Mouse (Mus musculus): ENCODE measurements around the gene Mettl7a3. TPM values are rescaled to one million over a fixed set of nuclear protein-coding genes. Genes with fewer than 3 reads are reported as not detected.

Gene Mettl7a3
- polyA plus RNA-seq (2012; rRNA removed) (0.55 and 0.60 TPM in 2 replicates), polyA plus RNA-seq (2014; fragmentation: Nextera tagmentation; extraction: Ambion mirVana) (0.64 and 0.70 TPM in 2 replicates)

DNA sequence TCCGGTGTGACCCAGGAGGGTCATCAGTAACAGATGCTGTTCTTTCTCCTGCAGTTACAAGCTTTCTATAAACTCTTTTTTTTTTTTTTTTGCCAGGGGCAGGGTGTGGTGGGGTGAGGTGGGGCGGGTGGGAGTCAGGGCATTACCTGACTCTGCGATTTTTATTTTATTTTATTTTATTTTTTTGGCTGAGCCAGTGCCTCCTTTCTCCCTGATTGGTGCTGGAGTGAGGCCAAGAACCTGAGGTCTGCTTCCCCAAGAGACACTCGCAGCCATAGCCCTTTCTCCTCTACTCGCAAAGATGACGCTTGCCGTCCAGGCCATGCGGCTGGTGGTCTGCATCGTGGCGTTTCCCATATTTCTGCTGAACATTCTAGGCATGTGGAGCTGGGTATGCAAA is at the start of gene Mettl7a3:
Mettl7a3 (plus strand) TSS at position 301 of the 400 bp plus-strand sequence.
- TF ChIP-seq POLR2A (IDR thresholded peaks at IDR 0.05; ENCODE audit: borderline replicate concordance, extremely low read depth, insufficient read depth, insufficient read length) = no peak
- no peak for ATAC-seq (ENCODE audit: low FRiP score, low read depth)
- H3K27me3 ChIP-seq (ENCODE audit: control insufficient read depth, insufficient read depth, low read length) = no peaks in the 10 kb centered on the region
- no peaks in the 10 kb centered on the region for H3K36me3 ChIP-seq (ENCODE audit: control insufficient read depth, insufficient read depth, low read length)
- no peak for DNase-seq (ENCODE audit: low spot score)
- 40% methylated on average over 10 of the region's 10 CpGs for WGBS
- H3K4me1 ChIP-seq (ENCODE audit: control insufficient read depth, insufficient read depth, low read length) = no peaks in the 10 kb centered on the region
- H3K9ac ChIP-seq (ENCODE audit: low read depth, low read length, severe bottlenecking) = no peak within 1 kb of the TSS
- H3K4me3 ChIP-seq (replicated peaks; ENCODE audit: low read length) = no peak within 1 kb of the TSS
- no peak within 1 kb of the TSS for H3K4me2 ChIP-seq (replicated peaks; ENCODE audit: low read depth, low read length, severe bottlenecking)
- no peaks in the 10 kb centered on the region for H3K9me3 ChIP-seq (ENCODE audit: control insufficient read depth, low read length)
- no peak within 1 kb of the TSS for H3K27ac ChIP-seq (replicated peaks; ENCODE audit: low read depth, low read length)

DNA sequence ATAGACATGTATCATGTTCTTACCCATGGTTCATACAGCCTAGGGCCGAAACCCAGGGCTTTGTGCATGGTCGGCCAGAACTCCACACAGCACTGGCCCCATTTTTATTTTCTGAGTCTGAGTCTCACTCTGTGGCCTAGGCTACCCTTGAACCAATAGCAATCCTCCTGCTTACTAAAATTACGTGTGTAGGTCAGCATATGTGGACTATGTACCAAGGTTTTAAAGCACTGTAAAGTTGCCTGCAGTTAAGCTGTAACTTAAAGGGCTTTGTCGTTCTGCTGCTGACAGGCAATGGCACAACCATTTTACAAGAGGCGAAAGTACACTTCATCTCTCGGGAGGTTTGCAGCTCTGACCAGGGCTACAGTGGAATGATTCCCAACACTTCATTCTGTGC is 45.7 kb upstream of the Mettl7a3 start:
- no peak overlapping the region for H3K9ac ChIP-seq (ENCODE audit: low read depth, low read length, severe bottlenecking)
- H3K27ac ChIP-seq (replicated peaks; ENCODE audit: low read depth, low read length) = no peak overlapping the region
- no peaks in the 10 kb centered on the region for H3K9me3 ChIP-seq (ENCODE audit: control insufficient read depth, low read length)
- H3K4me3 ChIP-seq (replicated peaks; ENCODE audit: low read length) = no peak overlapping the region
- no peaks in the 10 kb centered on the region for H3K4me1 ChIP-seq (ENCODE audit: control insufficient read depth, insufficient read depth, low read length)
- H3K27me3 ChIP-seq (ENCODE audit: control insufficient read depth, insufficient read depth, low read length) = no peaks in the 10 kb centered on the region
- TF ChIP-seq POLR2A (IDR thresholded peaks at IDR 0.05; ENCODE audit: borderline replicate concordance, extremely low read depth, insufficient read depth, insufficient read length) = no peak
- no peak for DNase-seq (ENCODE audit: low spot score)
- no peak overlapping the region for H3K4me2 ChIP-seq (replicated peaks; ENCODE audit: low read depth, low read length, severe bottlenecking)
- whole genome bisulfite sequencing = 74% methylated on average over 6 of the region's 6 CpGs
- ATAC-seq (ENCODE audit: low FRiP score, low read depth) = no peak
- H3K36me3 ChIP-seq (ENCODE audit: control insufficient read depth, insufficient read depth, low read length) = no peaks in the 10 kb centered on the region

DNA sequence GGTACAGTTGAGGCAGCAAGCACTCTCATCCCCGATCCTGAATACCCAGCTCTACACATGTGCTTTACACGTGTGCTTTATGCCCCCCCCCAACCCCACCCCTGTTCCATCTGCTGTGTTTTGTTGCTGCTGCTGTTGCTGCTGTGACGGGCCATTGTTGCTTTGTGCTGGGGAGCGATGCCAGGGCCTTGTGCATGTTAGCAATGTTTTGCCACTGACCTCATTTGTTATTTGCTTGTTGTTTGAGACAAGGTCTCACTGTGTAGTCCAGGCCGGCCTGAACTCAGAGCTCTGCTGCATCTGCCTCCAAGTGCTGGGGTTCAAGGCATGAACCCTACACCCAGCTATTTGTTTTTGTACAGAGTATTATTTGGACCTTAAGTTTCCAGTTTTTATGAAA is 43.9 kb upstream of the Mettl7a3 start:
- H3K36me3 ChIP-seq (ENCODE audit: control insufficient read depth, insufficient read depth, low read length) = no peaks in the 10 kb centered on the region
- no peaks in the 10 kb centered on the region for H3K9me3 ChIP-seq (ENCODE audit: control insufficient read depth, low read length)
- H3K27me3 ChIP-seq (ENCODE audit: control insufficient read depth, insufficient read depth, low read length) = no peaks in the 10 kb centered on the region
- no peak for ATAC-seq (ENCODE audit: low FRiP score, low read depth)
- no peak overlapping the region for H3K27ac ChIP-seq (replicated peaks; ENCODE audit: low read depth, low read length)
- H3K4me2 ChIP-seq (replicated peaks; ENCODE audit: low read depth, low read length, severe bottlenecking) = no peak overlapping the region
- no peaks in the 10 kb centered on the region for H3K4me1 ChIP-seq (ENCODE audit: control insufficient read depth, insufficient read depth, low read length)
- H3K4me3 ChIP-seq (replicated peaks; ENCODE audit: low read length) = no peak overlapping the region
- no peak overlapping the region for H3K9ac ChIP-seq (ENCODE audit: low read depth, low read length, severe bottlenecking)
- 76% methylated on average over 5 of the region's 5 CpGs for WGBS
- no peak for TF ChIP-seq POLR2A (IDR thresholded peaks at IDR 0.05; ENCODE audit: borderline replicate concordance, extremely low read depth, insufficient read depth, insufficient read length)
- DNase-seq (ENCODE audit: low spot score) = no peak

DNA sequence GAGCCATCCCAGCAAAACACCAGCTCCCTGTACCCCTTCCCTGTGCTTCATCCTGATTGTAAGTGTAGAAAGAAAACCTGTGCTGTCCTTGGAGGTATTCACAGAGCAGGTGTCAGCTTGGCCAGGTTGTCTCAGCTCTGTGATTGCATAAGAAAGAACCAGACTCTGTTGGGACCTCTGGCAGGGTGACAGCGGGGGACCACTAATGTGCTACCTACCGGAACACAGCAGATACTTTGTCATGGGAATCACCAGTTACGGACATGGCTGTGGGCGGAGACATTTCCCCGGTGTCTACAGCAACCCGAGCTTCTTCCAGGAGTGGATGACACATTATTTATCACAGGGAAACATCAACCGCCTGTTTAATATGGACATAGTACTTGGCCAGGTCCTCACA is 42.4 kb upstream of the Mettl7a3 start:
- H3K4me1 ChIP-seq (ENCODE audit: control insufficient read depth, insufficient read depth, low read length) = no peaks in the 10 kb centered on the region
- DNase-seq (ENCODE audit: low spot score) (no peak), ATAC-seq (ENCODE audit: low FRiP score, low read depth) (no peak)
- no peak overlapping the region for H3K9ac ChIP-seq (ENCODE audit: low read depth, low read length, severe bottlenecking)
- H3K27me3 ChIP-seq (ENCODE audit: control insufficient read depth, insufficient read depth, low read length) = no peaks in the 10 kb centered on the region
- H3K36me3 ChIP-seq (ENCODE audit: control insufficient read depth, insufficient read depth, low read length) = no peaks in the 10 kb centered on the region
- H3K27ac ChIP-seq (replicated peaks; ENCODE audit: low read depth, low read length) = no peak overlapping the region
- H3K4me2 ChIP-seq (replicated peaks; ENCODE audit: low read depth, low read length, severe bottlenecking) = no peak overlapping the region
- H3K9me3 ChIP-seq (ENCODE audit: control insufficient read depth, low read length) = no peaks in the 10 kb centered on the region
- 65% methylated on average over 7 of the region's 7 CpGs for WGBS
- no peak overlapping the region for H3K4me3 ChIP-seq (replicated peaks; ENCODE audit: low read length)
- TF ChIP-seq POLR2A (IDR thresholded peaks at IDR 0.05; ENCODE audit: borderline replicate concordance, extremely low read depth, insufficient read depth, insufficient read length) = no peak

DNA sequence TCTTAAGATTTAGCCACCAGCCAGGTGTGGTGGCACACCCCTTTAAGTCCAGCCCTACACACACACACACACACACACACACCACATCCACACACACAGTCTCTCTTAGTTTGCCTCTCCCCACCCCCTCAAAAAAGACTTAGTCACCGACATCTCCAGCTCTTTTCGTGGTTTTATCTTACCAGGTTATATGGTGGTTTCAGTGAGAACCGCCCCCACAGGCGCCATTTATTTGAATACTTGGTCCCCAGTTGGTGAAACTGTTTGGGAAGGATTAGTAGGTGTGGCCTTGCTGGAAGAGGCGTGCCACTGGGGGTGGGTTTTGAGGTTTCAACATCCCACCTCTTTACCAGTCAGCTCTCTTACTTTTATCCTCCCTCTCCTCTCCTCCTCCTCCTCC is 36.9 kb upstream of the Mettl7a3 start:
- ATAC-seq (ENCODE audit: low FRiP score, low read depth) = no peak
- H3K27me3 ChIP-seq (ENCODE audit: control insufficient read depth, insufficient read depth, low read length) = no peaks in the 10 kb centered on the region

GRCm38 (mm10) chr15:100300499-100300898 is 34.2 kb upstream of the Mettl7a3 start:
- TF ChIP-seq POLR2A (IDR thresholded peaks at IDR 0.05; ENCODE audit: borderline replicate concordance, extremely low read depth, insufficient read depth, insufficient read length) = no peak
- H3K27me3 ChIP-seq (ENCODE audit: control insufficient read depth, insufficient read depth, low read length) = no peaks in the 10 kb centered on the region
- ATAC-seq (ENCODE audit: low FRiP score, low read depth) = no peak
- no peaks in the 10 kb centered on the region for H3K9me3 ChIP-seq (ENCODE audit: control insufficient read depth, low read length)
- no peak for DNase-seq (ENCODE audit: low spot score)
- no peaks in the 10 kb centered on the region for H3K36me3 ChIP-seq (ENCODE audit: control insufficient read depth, insufficient read depth, low read length)
- no peak overlapping the region for H3K9ac ChIP-seq (ENCODE audit: low read depth, low read length, severe bottlenecking)
- H3K4me2 ChIP-seq (replicated peaks; ENCODE audit: low read depth, low read length, severe bottlenecking) = no peak overlapping the region
- 0 out of 2 replicates have a peak, but pooled peaks cover 3% of the 10 kb centered on the region for H3K4me1 ChIP-seq (ENCODE audit: control insufficient read depth, insufficient read depth, low read length)
- 80% methylated on average over 6 of the region's 6 CpGs for WGBS
- no peak overlapping the region for H3K27ac ChIP-seq (replicated peaks; ENCODE audit: low read depth, low read length)
- H3K4me3 ChIP-seq (replicated peaks; ENCODE audit: low read length) = no peak overlapping the region

More for the DNA sequence above, 36.9 kb upstream of the Mettl7a3 start:
- TF ChIP-seq POLR2A (IDR thresholded peaks at IDR 0.05; ENCODE audit: borderline replicate concordance, extremely low read depth, insufficient read depth, insufficient read length) = no peak
- no peak overlapping the region for H3K4me2 ChIP-seq (replicated peaks; ENCODE audit: low read depth, low read length, severe bottlenecking)
- H3K9ac ChIP-seq (ENCODE audit: low read depth, low read length, severe bottlenecking) = no peak overlapping the region
- H3K27ac ChIP-seq (replicated peaks; ENCODE audit: low read depth, low read length) = no peak overlapping the region
- no peak overlapping the region for H3K4me3 ChIP-seq (replicated peaks; ENCODE audit: low read length)
- H3K4me1 ChIP-seq (ENCODE audit: control insufficient read depth, insufficient read depth, low read length) = no peaks in the 10 kb centered on the region
- WGBS = 88% methylated on average over 5 of the region's 5 CpGs
- no peaks in the 10 kb centered on the region for H3K36me3 ChIP-seq (ENCODE audit: control insufficient read depth, insufficient read depth, low read length)
- DNase-seq (ENCODE audit: low spot score) = no peak
- H3K9me3 ChIP-seq (ENCODE audit: control insufficient read depth, low read length) = no peaks in the 10 kb centered on the region
